Mouse (Mus musculus) 3T3-L1 (cell line): ENCODE measurements at regions not wholly inside any gene's neighbourhood (a gene's known extent, or its start where the extent isn't known, plus 50 kb on each side); places are given as distances from the start of the nearest gene placed in this dataset.

Experiments used
- DNase-seq: peaks from one replicate; pipeline ENCODE4 v3.0.0-alpha.2; 2015; ENCODE audit warnings: low read depth, low spot score

- DNase-seq, result no peak
Measured at GRCm38 (mm10) chr5:133310979-133311890, 768.1 kb upstream of the Auts2 start.

GRCm38 (mm10) chr5:133267887-133268286, 724.7 kb upstream of the Auts2 start:
- DNase-seq, result no peak

GRCm38 (mm10) chr5:133267356-133267755, 724.2 kb upstream of the Auts2 start:
- no peak for DNase-seq

- DNase-seq, result no peak
Measured at GRCm38 (mm10) chr5:133264976-133265375, 721.8 kb upstream of the Auts2 start.

- no peak for DNase-seq
Measured at GRCm38 (mm10) chr5:133218801-133219200, 675.7 kb upstream of the Auts2 start.

- DNase-seq, result no peak
Measured at GRCm38 (mm10) chr5:133198546-133198945, 655.4 kb upstream of the Auts2 start.

- DNase-seq, result no peak
Measured at GRCm38 (mm10) chr5:133189798-133190571, 646.8 kb upstream of the Auts2 start.

GRCm38 (mm10) chr5:133175636-133176035, 632.5 kb upstream of the Auts2 start:
- DNase-seq, result no peak

- DNase-seq, result peak; percentile 4
Measured at GRCm38 (mm10) chr5:133173155-133173723, 630.1 kb upstream of the Auts2 start.

- no peak for DNase-seq
Measured at GRCm38 (mm10) chr5:133172686-133173085, 629.5 kb upstream of the Auts2 start.

- DNase-seq, result no peak
Measured at GRCm38 (mm10) chr5:133171266-133171665, 628.1 kb upstream of the Auts2 start.

GRCm38 (mm10) chr5:133167576-133167975, 624.4 kb upstream of the Auts2 start:
- no peak for DNase-seq

- no peak for DNase-seq
Measured at GRCm38 (mm10) chr5:133167001-133167461, 623.9 kb upstream of the Auts2 start.

GRCm38 (mm10) chr5:133156115-133156857, 613.1 kb upstream of the Auts2 start:
- no peak for DNase-seq

- no peak for DNase-seq
Measured at GRCm38 (mm10) chr5:133145996-133146395, 602.9 kb upstream of the Auts2 start.

GRCm38 (mm10) chr5:133143679-133144078, 600.5 kb upstream of the Auts2 start:
- no peak for DNase-seq

- no peak for DNase-seq
Measured at GRCm38 (mm10) chr5:133142401-133143115, 599.4 kb upstream of the Auts2 start.

- DNase-seq, result no peak
Measured at GRCm38 (mm10) chr5:133131042-133131441, 587.9 kb upstream of the Auts2 start.

GRCm38 (mm10) chr5:133130316-133130715, 587.2 kb upstream of the Auts2 start:
- DNase-seq, result no peak

GRCm38 (mm10) chr5:133124223-133124622, 581.1 kb upstream of the Auts2 start:
- DNase-seq, result no peak

GRCm38 (mm10) chr5:133113946-133114345, 570.8 kb upstream of the Auts2 start:
- no peak for DNase-seq
